Mouse (Mus musculus) CH12.LX (cell line): ENCODE data around the gene Kalrn. TPM values are rescaled to one million over a fixed set of nuclear protein-coding genes. Genes with fewer than 3 reads are reported as not detected.

Source experiments
- DNase-seq: peaks from one replicate; pipeline ENCODE4 v3.0.0-alpha.2; 2013; ENCODE audit errors: extremely low read depth
- H3K27ac ChIP-seq: 2 replicates; pipeline ENCODE4 v1.5.1; 2012; ENCODE audit warnings: low read depth, mild to moderate bottlenecking, control low read depth, moderate library complexity; ENCODE audit not compliant: insufficient read depth
- H3K27me3 ChIP-seq: replicated peaks from 2 replicates; pipeline ENCODE3; 2012; ENCODE audit warnings: inconsistent platforms
- H3K36me3 ChIP-seq, 2 experiments: replicated peaks in 1 of 2; 2 replicates each; pipeline versions ENCODE3 to v1.6.1; 2012; ENCODE audit warnings: inconsistent platforms in 1 of 2, low read length in 1 of 2, mild to moderate bottlenecking in 1 of 2, mixed read lengths in 1 of 2, moderate library complexity in 1 of 2; ENCODE audit not compliant: control insufficient read depth in 1 of 2, insufficient read depth in 1 of 2
- H3K4me1 ChIP-seq, 2 experiments: 2 replicates each; pipeline ENCODE4 v1.6.1; 2012; ENCODE audit warnings: inconsistent platforms in 1 of 2, moderate library complexity in 1 of 2; ENCODE audit not compliant: insufficient read depth in 2 of 2, control insufficient read depth in 1 of 2
- H3K4me2 ChIP-seq: 2 replicates; pipeline ENCODE4 v1.6.1; 2012; ENCODE audit warnings: low read depth, mild to moderate bottlenecking, control low read depth; ENCODE audit not compliant: poor library complexity, insufficient read depth, severe bottlenecking
- H3K4me3 ChIP-seq, 3 experiments: fragments of 150-350 bp in 1 of 3; sonication (generic) in 1 of 3; replicated peaks in 1 of 3; 2 replicates each; pipeline versions ENCODE3 to v1.5.1; 2011 to 2012; ENCODE audit warnings: low read depth in 2 of 3, low read length in 2 of 3, mild to moderate bottlenecking in 2 of 3, moderate library complexity in 2 of 3, control low read depth in 1 of 3, improper control_type of control experiment in 1 of 3, inconsistent platforms in 1 of 3, mixed read lengths in 1 of 3; ENCODE audit not compliant: poor library complexity in 1 of 3
- H3K79me2 ChIP-seq: replicated peaks from 2 replicates; pipeline ENCODE4 v1.6.1; 2012; ENCODE audit warnings: mild to moderate bottlenecking, moderate library complexity; ENCODE audit not compliant: control insufficient read depth, poor library complexity, insufficient read depth, severe bottlenecking; ENCODE audit errors: extremely low read depth
- H3K9ac ChIP-seq: 2 replicates; pipeline ENCODE4 v1.6.1; 2012; ENCODE audit warnings: low read depth, mild to moderate bottlenecking, control low read depth, moderate library complexity; ENCODE audit not compliant: insufficient read depth
- H3K9me3 ChIP-seq: replicated peaks from 2 replicates; pipeline ENCODE3; 2012; ENCODE audit warnings: low read length, inconsistent platforms, mixed read lengths
- ELF1 ChIP-seq: IDR thresholded peaks from 2 replicates; pipeline ENCODE4 v1.6.1; 2014; ENCODE audit warnings: low read depth, mild to moderate bottlenecking, inconsistent platforms, low read length, improper control_type of control experiment
- ETS1 ChIP-seq: conservative IDR thresholded peaks from 2 replicates; pipeline ENCODE4 v1.6.1; 2012; ENCODE audit warnings: low read depth, mild to moderate bottlenecking, inconsistent platforms, low read length, improper control_type of control experiment, moderate library complexity
- MAFK ChIP-seq: IDR thresholded peaks from 2 replicates; pipeline ENCODE4 v1.6.1; 2011; ENCODE audit warnings: low read length, improper control_type of control experiment; ENCODE audit not compliant: insufficient replicate concordance
- MAZ ChIP-seq: IDR thresholded peaks from 2 replicates; pipeline ENCODE4 v1.6.1; 2012; ENCODE audit warnings: low read depth, mild to moderate bottlenecking, inconsistent platforms, low read length, improper control_type of control experiment, moderate library complexity
- UBTF ChIP-seq: IDR thresholded peaks from 2 replicates; pipeline ENCODE4 v1.6.1; 2012; ENCODE audit warnings: low read depth, mild to moderate bottlenecking, inconsistent platforms, low read length, improper control_type of control experiment, moderate library complexity
- dilution Hi-C: fragments of 300-500 bp; cut with MboI; formaldehyde crosslinking; loops from 2 replicates; pipeline ENCODE4 v1.14.3; 2020; ENCODE audit warnings: low sequenced_read_pairs; ENCODE audit not compliant: extremely low pct_unique_long_range_greater_than_20kb, extremely low pct_ligation_motif_present
- in situ Hi-C: fragments of 300-500 bp; cut with MboI; formaldehyde crosslinking; loops from 3 replicates; pipeline ENCODE4 v1.14.3; 2019; ENCODE audit warnings: low sequenced_read_pairs, low pct_ligation_motif_present, low pct_unique_long_range_greater_than_20kb, mixed read lengths
- polyA plus RNA-seq: library from polyadenylated mRNA; unstranded; fragments of >175 nt; gene quantifications from 2 replicates; pipeline ENCODE4 v1.2.1, GENCODE M21; 2012; ENCODE audit warnings: low read depth; ENCODE audit not compliant: insufficient read length
- total RNA-seq, 2 experiments: library from RNA; depleted of rRNA; stranded (reverse); fragments of 300-350 nt in 1 of 2; fragments of >200 nt in 1 of 2; gene quantifications; 2 replicates each; pipeline ENCODE4 v1.2.3; 2012 to 2014

The Kalrn gene
- total and polyA plus RNA-seq, 3 experiments, result 0.08 to 0.09 TPM; not detected in 1

- no peak for TF ChIP-seq ELF1
- TF ChIP-seq, all 38 proteins: peak for 0
These were observed 470.6 kb downstream of the Kalrn start (continued) for GRCm38 (mm10) chr16:34102742-34103141.

- no peak for DNase-seq
- no peak for TF ChIP-seq MAZ
- TF ChIP-seq, all 38 proteins: peak for 0
- in situ Hi-C loops, result loop anchor here (10.0 kb wide), 1 partner anchor 275 kb away; the partner anchor contains the start of gene Itgb5
- H3K4me2 ChIP-seq, result no peak overlapping the region
- no peak overlapping the region for H3K27ac ChIP-seq
- 0 out of 4 replicates have a peak, but pooled peaks cover 0 to 3% of the 10 kb centered on the region in 2 experiments for H3K4me1 ChIP-seq
- H3K79me2 ChIP-seq, result no peaks in the 10 kb centered on the region
- no peak overlapping the region for H3K4me3 ChIP-seq
- H3K36me3 ChIP-seq, result no peaks in the 10 kb centered on the region
- no peaks in the 10 kb centered on the region for H3K9me3 ChIP-seq
- H3K9ac ChIP-seq, result no peak overlapping the region
- dilution Hi-C loops, result no loop called here
- peaks cover 67% of the 10 kb centered on the region for H3K27me3 ChIP-seq
These were observed 473.5 kb downstream of the Kalrn start for GRCm38 (mm10) chr16:34099795-34100194.

- H3K4me2 ChIP-seq, result peak overlapping the region; percentile 75
- dilution Hi-C loops (no loop called here), in situ Hi-C loops (no loop called here)
- H3K9ac ChIP-seq, result no peak overlapping the region
- TF ChIP-seq UBTF (peak; percentile 60; the same call in 1 of the 2 replicates), ETS1 (no peak)
- no peaks in the 10 kb centered on the region for H3K79me2 ChIP-seq
- no peaks in the 10 kb centered on the region for H3K9me3 ChIP-seq
- DNase-seq, result no peak
- peak overlapping the region in 1 of 3 experiments; percentile 42 for H3K4me3 ChIP-seq
- peaks cover 3 to 13% of the 10 kb centered on the region in 2 experiments; a peak in 2 of 4 replicates for H3K4me1 ChIP-seq
- H3K36me3 ChIP-seq, result no peaks in the 10 kb centered on the region
- H3K27me3 ChIP-seq, result peaks cover 72% of the 10 kb centered on the region
- no peak overlapping the region for H3K27ac ChIP-seq
These were observed 477.7 kb downstream of the Kalrn start for GRCm38 (mm10) chr16:34095548-34096141.

DNA sequence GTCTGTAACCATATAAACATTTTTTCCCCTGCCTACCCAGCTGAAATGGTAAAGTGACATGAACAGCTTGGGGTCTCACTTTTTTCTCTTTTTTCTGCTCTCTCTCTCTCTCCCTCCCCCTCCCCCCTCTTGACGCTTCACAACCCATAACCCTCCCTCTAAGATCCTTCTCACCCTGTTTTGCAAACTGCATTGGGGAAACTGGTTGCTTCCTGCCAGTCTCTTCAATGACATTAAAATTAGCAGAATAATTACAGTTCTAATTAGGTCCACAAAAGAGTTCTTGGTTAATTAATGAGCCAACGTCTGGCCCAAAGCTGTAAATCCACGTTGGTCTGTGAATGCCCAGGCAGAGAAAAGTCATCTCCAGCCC, 478.3 kb downstream of the Kalrn start:
- dilution Hi-C loops (no loop called here), in situ Hi-C loops (no loop called here)
- Histone ChIP-seq H3K27me3 (peaks cover 70% of the 10 kb centered on the region), H3K9ac (no peak overlapping the region), H3K79me2 (no peaks in the 10 kb centered on the region), H3K36me3 (no peaks in the 10 kb centered on the region), H3K4me2 (peak overlapping the region; percentile 75), H3K4me1 (peaks cover 3 to 13% of the 10 kb centered on the region in 2 experiments; a peak in 2 of 4 replicates), H3K9me3 (no peaks in the 10 kb centered on the region), H3K4me3 (no peak overlapping the region), H3K27ac (no peak overlapping the region)
- TF ChIP-seq MAZ (peak; percentile 17; the same call in 1 of the 2 replicates), MAFK (no peak)
- no peak for DNase-seq
